Mouse (Mus musculus): Measurements from ENCODE around the gene Gm10719.
"Not testable (repeated sequence)": the region's sequence is repeated elsewhere in the genome, so short reads cannot be mapped to it uniquely, and the experiment has no call there.

DNA sequence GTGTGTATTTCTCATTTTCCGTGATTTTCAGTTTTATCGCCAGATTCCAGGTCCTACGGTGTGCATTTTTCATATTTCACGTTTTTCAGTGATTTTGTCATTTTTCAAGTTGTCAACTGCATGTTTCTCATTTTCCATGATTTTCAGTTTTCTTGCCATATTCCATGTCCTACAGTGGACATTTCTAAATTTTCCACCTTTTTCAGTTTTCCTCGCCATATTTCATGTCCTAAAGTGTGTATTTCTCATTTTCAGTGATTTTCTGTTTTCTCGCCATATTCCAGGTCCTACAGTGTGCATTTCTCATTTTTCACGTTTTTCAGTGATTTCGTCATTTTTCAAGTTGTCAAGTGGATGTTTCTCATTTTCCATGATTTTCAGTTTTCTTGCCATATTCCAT is 16.2 kb upstream of the Gm10719 start:
- TF ChIP-seq GATA1, TAL1 (IDR thresholded peaks at IDR 0.05; ENCODE audit: low read length): not testable (repeated sequence)

All from erythroblast, embryonic 14.5 days (primary cell).